ENCODE assay signal across 21 mouse cellular contexts in genomic region chr5:28290630-28291029, GRCm38 (mm10). TPM values are rescaled to one million over a fixed set of nuclear protein-coding genes. Genes with fewer than 3 reads are reported as not detected.
"Had no signal": no experiment of that assay in that cellular context is flagged by ENCODE, and none has a peak within 500 bp of the region (broad histone marks: within the 10 kb centered on the region; RNA-seq: fewer than 3 reads in every experiment).

No protein-coding gene starts in this region.

- H3K27me3 ChIP-seq: lung, embryonic 15.5 days; midbrain, embryonic 15.5 days; stomach, embryonic 15.5 days had no signal

- H3K27ac ChIP-seq: lung, embryonic 15.5 days; macrophage; midbrain, embryonic 13.5 days; midbrain, embryonic 15.5 days; neural tube, embryonic 12.5 days; stomach, embryonic 15.5 days had no signal

- ATAC-seq: lung, postnatal 0 days; midbrain, embryonic 13.5 days; midbrain, embryonic 15.5 days had no signal

- H3K4me2 ChIP-seq: lung, embryonic 15.5 days; midbrain, embryonic 11.5 days; midbrain, embryonic 13.5 days; midbrain, embryonic 15.5 days; neural tube, embryonic 12.5 days; stomach, embryonic 15.5 days had no signal

- H3K36me3 ChIP-seq: lung, embryonic 15.5 days; midbrain, embryonic 13.5 days; midbrain, embryonic 15.5 days; neural tube, embryonic 12.5 days; stomach, embryonic 15.5 days had no signal

- H3K4me3 ChIP-seq: lung, embryonic 15.5 days; megakaryocyte, embryonic 14.5 days; midbrain, embryonic 13.5 days; midbrain, embryonic 15.5 days; neural tube, embryonic 12.5 days; stomach, embryonic 15.5 days had no signal

- DNase-seq: liver, postnatal 0 days; lung, adult 2 months; lung, postnatal 14 days; lung, postnatal 36 days; right cerebral cortex, postnatal 14 days; thymus, adult 2 months; thymus, postnatal 14 days; thymus, postnatal 36 days had no signal

- H3K9ac ChIP-seq: liver, postnatal 0 days; lung, embryonic 15.5 days; midbrain, embryonic 13.5 days; midbrain, embryonic 15.5 days; neural tube, embryonic 12.5 days; stomach, embryonic 15.5 days had no signal

- H3K4me1 ChIP-seq: lung, embryonic 15.5 days; midbrain, embryonic 13.5 days; neural tube, embryonic 12.5 days; stomach, embryonic 15.5 days had no signal

- H3K9me3 ChIP-seq: lung, embryonic 15.5 days; megakaryocyte, embryonic 14.5 days; midbrain, embryonic 13.5 days; midbrain, embryonic 15.5 days; neural tube, embryonic 12.5 days; stomach, embryonic 15.5 days had no signal

RNA-seq across cellular contexts. Expression of gene Cnpy1, which starts 45.0 kb away (rescaled TPM):
- total RNA-seq: megakaryocyte progenitor cell, adult 5-6 weeks; monocyte, adult 5-6 weeks; neutrophil, adult 5-6 weeks had no signal
- polyA plus RNA-seq: liver, postnatal 0 days; macrophage; spleen, adult 2 months; thymus, adult 2 months had no signal
